Mouse (Mus musculus): Measurements from ENCODE around the gene Btbd10. TPM values are rescaled to one million over a fixed set of nuclear protein-coding genes. Genes with fewer than 3 reads are reported as not detected.

Btbd10 gene
- polyA plus RNA-seq, 1 experiment from 2014 or later = 5.2 TPM

DNA sequence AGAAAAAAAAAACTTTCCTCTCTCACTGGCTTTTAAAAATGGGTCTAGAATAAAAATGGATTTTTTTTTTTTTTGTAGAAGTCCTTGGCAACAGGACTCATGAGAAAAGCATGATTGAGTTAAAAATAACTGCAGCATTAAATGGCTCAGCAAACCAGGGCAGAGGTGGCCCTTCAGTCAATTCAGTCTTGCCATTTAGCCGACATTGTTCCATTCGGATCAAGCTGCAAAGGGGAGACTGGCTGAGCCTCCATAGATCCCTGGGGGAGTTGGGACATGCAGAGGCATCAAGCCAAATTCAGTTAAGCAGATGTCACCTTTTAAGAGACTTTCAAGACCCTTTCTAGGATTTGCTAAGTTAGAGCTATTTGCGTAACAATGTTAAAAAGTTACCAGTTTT lies 59.1 kb downstream of the Btbd10 start:
- H3K4me1 ChIP-seq (ENCODE audit: insufficient read depth) = no peaks in the 10 kb centered on the region
- TF ChIP-seq EP300 (IDR thresholded peaks at IDR 0.05; ENCODE audit: low read depth) (no peak), CTCF (IDR thresholded peaks at IDR 0.05; ENCODE audit: low read depth) (no peak)
- H3K36me3 ChIP-seq (replicated peaks; ENCODE audit: insufficient read depth, low read length) = peaks cover 42% of the 10 kb centered on the region
- H3K9me3 ChIP-seq (ENCODE audit: low read length) = no peaks in the 10 kb centered on the region
- no peak overlapping the region for H3K9ac ChIP-seq (replicated peaks)
- no peak overlapping the region for H3K4me3 ChIP-seq (ENCODE audit: low read depth, low read length)
- H3K4me2 ChIP-seq (ENCODE audit: low read depth, low read length) = no peak overlapping the region
- 82% methylated on average over 3 of the region's 3 CpGs for WGBS (ENCODE audit: insufficient replicate concordance)
- ATAC-seq (no peak), DNase-seq (no peak)
- H3K27ac ChIP-seq (ENCODE audit: low read depth) = no peak overlapping the region
- H3K27me3 ChIP-seq (ENCODE audit: insufficient read depth, low read length) = no peaks in the 10 kb centered on the region

DNA sequence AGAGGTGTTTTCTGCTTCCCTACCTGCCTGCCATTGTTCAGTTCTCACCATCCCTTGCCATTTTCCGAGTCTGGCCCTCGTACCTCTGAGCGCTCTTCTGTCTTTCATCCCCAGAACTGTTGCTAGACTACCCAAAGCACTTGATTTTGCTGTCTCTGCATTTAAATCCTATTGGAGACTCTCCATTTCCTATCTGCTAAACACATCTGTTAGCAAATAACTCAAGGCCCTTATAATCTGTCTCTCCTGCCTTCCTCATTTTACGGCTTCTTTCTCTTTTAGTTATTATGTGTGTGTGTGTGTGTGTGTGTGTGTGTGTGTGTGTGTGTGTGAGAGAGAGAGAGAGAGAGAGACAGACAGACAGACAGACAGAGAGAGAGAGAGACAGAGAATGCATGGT lies 71.4 kb downstream of the Btbd10 start:
- Histone ChIP-seq H3K27me3 (ENCODE audit: insufficient read depth, low read length) (no peaks in the 10 kb centered on the region), H3K4me2 (ENCODE audit: low read depth, low read length) (no peak overlapping the region), H3K27ac (ENCODE audit: low read depth) (no peak overlapping the region), H3K4me3 (ENCODE audit: low read depth, low read length) (no peak overlapping the region), H3K36me3 (replicated peaks; ENCODE audit: insufficient read depth, low read length) (peaks cover 43% of the 10 kb centered on the region), H3K9me3 (ENCODE audit: low read length) (no peaks in the 10 kb centered on the region), H3K9ac (replicated peaks) (no peak overlapping the region), H3K4me1 (ENCODE audit: insufficient read depth) (peaks cover 17% of the 10 kb centered on the region)
- 76% methylated on average over 4 of the region's 4 CpGs for WGBS (ENCODE audit: insufficient replicate concordance)
- DNase-seq (no peak), ATAC-seq (no peak)
- TF ChIP-seq CTCF (IDR thresholded peaks at IDR 0.05; ENCODE audit: low read depth) = no peak
- TF ChIP-seq EP300 (IDR thresholded peaks at IDR 0.05; ENCODE audit: low read depth) = no peak

DNA sequence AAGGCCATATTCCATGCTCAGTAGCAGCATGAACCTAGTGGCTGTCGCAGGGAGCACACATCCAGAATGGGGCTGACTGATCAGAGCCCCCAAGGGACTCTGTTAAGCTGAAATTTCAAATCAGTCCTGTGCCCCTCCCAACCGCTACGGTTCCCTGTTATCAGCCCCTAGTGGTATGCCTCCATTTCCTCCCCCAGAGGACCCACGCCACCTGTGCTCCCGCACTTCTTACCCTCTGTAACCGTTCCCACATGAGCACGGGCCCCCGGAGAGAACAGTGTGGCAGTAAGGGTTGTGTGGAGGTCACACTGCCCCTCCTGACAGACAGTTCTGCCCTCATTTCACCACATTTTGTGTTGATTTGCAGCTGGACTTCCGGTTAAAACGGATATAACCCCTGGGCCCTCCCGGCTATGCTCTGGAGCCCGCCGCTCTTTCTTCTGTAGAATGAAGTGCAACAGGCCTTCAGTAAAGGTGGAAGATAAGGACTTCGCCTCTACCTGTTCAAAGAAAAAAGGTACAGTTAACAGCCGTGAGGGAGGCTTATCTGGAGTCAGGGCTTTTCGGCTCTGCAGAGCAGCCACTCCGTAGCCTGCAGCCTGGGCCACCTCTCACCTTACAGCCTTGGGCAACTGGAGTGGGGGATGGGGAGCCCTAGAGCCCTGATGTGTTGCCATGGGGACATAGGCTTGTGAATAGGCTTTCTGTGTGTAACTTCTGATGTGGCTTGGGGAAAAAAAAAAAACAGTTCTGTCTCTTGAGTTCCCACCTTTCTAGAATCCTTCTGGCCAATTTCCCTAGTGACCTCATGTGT lies 73.9 kb downstream of the Btbd10 start:
- no peaks in the 10 kb centered on the region for H3K9me3 ChIP-seq (ENCODE audit: low read length)
- TF ChIP-seq CTCF (IDR thresholded peaks at IDR 0.05; ENCODE audit: low read depth) = peak; percentile 25
- peak; percentile 41; the same call in 1 of the 2 replicates for TF ChIP-seq EP300 (IDR thresholded peaks at IDR 0.05; ENCODE audit: low read depth)
- DNase-seq (peak; percentile 62), ATAC-seq (peak; percentile 74)
- H3K9ac ChIP-seq (replicated peaks) = peak overlapping the region; percentile 34; the same call in 1 of the 2 replicates
- H3K4me1 ChIP-seq (ENCODE audit: insufficient read depth) = peaks cover 17% of the 10 kb centered on the region
- 12% methylated on average over 17 of the region's 17 CpGs for WGBS (ENCODE audit: insufficient replicate concordance)
- H3K4me3 ChIP-seq (ENCODE audit: low read depth, low read length) = peak overlapping the region; percentile 34
- H3K4me2 ChIP-seq (ENCODE audit: low read depth, low read length) = peak overlapping the region; percentile 66
- no peaks in the 10 kb centered on the region for H3K27me3 ChIP-seq (ENCODE audit: insufficient read depth, low read length)
- peak overlapping the region; percentile 66 for H3K27ac ChIP-seq (ENCODE audit: low read depth)
- peaks cover 34% of the 10 kb centered on the region for H3K36me3 ChIP-seq (replicated peaks; ENCODE audit: insufficient read depth, low read length)

DNA sequence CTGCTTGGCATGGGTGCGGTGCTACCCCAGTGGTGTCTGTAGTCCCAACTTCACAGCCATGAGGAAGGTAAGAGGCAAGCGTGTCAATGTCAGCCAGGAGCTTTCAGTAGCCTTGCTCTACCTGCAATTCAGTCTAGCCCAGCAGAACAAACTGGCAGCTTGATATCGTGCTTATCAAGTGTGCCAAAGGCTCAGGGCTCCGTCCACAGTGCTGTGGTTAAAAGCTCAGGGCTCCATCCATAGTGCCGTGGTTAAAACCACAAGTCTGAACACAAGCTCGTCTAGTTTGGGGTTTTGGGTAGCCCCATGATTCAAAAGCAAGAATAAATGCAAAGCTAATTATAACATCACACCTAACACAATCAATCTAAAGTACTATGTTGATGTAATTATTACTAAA lies 74.6 kb downstream of the Btbd10 start:
- TF ChIP-seq EP300 (IDR thresholded peaks at IDR 0.05; ENCODE audit: low read depth) (no peak), CTCF (IDR thresholded peaks at IDR 0.05; ENCODE audit: low read depth) (no peak)
- Histone ChIP-seq H3K27ac (ENCODE audit: low read depth) (peak overlapping the region; percentile 66), H3K4me3 (ENCODE audit: low read depth, low read length) (peak overlapping the region; percentile 34; the same call in 1 of the 2 replicates), H3K4me2 (ENCODE audit: low read depth, low read length) (0 out of 2 replicates have a peak overlapping the region, but pooled peaks have one; percentile 10), H3K9ac (replicated peaks) (no peak overlapping the region), H3K9me3 (ENCODE audit: low read length) (no peaks in the 10 kb centered on the region), H3K27me3 (ENCODE audit: insufficient read depth, low read length) (no peaks in the 10 kb centered on the region), H3K36me3 (replicated peaks; ENCODE audit: insufficient read depth, low read length) (peaks cover 36% of the 10 kb centered on the region), H3K4me1 (ENCODE audit: insufficient read depth) (peaks cover 17% of the 10 kb centered on the region)
- ATAC-seq (peak; percentile 22; the same call in 1 of the 2 replicates), DNase-seq (no peak)
- WGBS (ENCODE audit: insufficient replicate concordance) = 53% methylated on average over 6 of the region's 6 CpGs

DNA sequence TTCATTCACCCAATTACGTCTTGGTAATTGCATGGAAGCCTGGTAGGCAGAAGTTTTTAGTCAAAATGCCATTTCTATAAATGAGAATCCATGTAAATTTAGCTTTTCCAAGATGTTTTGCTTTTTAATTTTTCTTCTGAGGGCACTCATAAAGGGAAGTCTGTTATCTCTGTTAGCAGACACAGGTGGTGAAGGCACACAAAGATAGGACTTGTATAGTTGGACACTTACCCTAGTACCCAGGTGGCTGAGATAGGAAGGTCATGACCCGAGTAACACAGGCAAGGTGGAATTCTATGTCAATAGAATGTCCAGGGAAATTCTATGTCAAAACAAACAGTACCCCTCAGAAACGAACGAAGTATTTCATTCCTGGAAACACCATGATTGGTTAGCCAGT lies 77.0 kb downstream of the Btbd10 start:
- Histone ChIP-seq H3K9ac (replicated peaks) (no peak overlapping the region), H3K4me1 (ENCODE audit: insufficient read depth) (peaks cover 17% of the 10 kb centered on the region), H3K9me3 (ENCODE audit: low read length) (no peaks in the 10 kb centered on the region), H3K4me3 (ENCODE audit: low read depth, low read length) (no peak overlapping the region), H3K27ac (ENCODE audit: low read depth) (no peak overlapping the region), H3K36me3 (replicated peaks; ENCODE audit: insufficient read depth, low read length) (peaks cover 33% of the 10 kb centered on the region), H3K4me2 (ENCODE audit: low read depth, low read length) (no peak overlapping the region), H3K27me3 (ENCODE audit: insufficient read depth, low read length) (no peaks in the 10 kb centered on the region)
- DNase-seq (no peak), ATAC-seq (peak; percentile 27; the same call in 1 of the 2 replicates)
- 44% methylated on average over 4 of the region's 4 CpGs for WGBS (ENCODE audit: insufficient replicate concordance)
- TF ChIP-seq CTCF (IDR thresholded peaks at IDR 0.05; ENCODE audit: low read depth) (no peak), EP300 (IDR thresholded peaks at IDR 0.05; ENCODE audit: low read depth) (peak; percentile 67)

DNA sequence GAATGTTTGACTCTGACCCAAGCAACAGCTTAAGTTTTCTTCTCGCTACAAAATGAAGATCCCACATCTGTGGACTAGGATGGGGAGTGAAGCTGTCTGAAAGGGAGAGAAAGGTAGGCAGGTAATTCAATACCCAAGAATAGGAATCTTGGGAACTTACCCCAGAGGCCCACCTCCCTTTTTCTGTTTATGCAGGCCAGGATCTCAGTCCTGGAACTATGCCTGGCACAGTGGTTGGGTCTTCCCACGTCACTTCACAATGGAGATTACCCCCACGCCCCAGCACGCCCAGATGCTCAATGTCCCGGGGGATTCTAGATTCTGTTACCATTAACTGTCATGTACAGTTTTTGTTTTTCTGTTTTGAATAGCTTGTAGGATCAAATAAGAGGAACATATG lies 77.5 kb downstream of the Btbd10 start:
- Histone ChIP-seq H3K9ac (replicated peaks) (no peak overlapping the region), H3K4me3 (ENCODE audit: low read depth, low read length) (no peak overlapping the region), H3K4me2 (ENCODE audit: low read depth, low read length) (no peak overlapping the region), H3K9me3 (ENCODE audit: low read length) (no peaks in the 10 kb centered on the region), H3K36me3 (replicated peaks; ENCODE audit: insufficient read depth, low read length) (peaks cover 32% of the 10 kb centered on the region), H3K27ac (ENCODE audit: low read depth) (no peak overlapping the region), H3K27me3 (ENCODE audit: insufficient read depth, low read length) (no peaks in the 10 kb centered on the region), H3K4me1 (ENCODE audit: insufficient read depth) (peaks cover 17% of the 10 kb centered on the region)
- ATAC-seq (no peak), DNase-seq (no peak)
- TF ChIP-seq CTCF (IDR thresholded peaks at IDR 0.05; ENCODE audit: low read depth) (no peak), EP300 (IDR thresholded peaks at IDR 0.05; ENCODE audit: low read depth) (no peak)
- WGBS (ENCODE audit: insufficient replicate concordance) = 75% methylated on average over 5 of the region's 5 CpGs

Measured in liver, postnatal 0 days (tissue).